Mouse (Mus musculus) forebrain, embryonic 10.5 days (tissue): ENCODE data around the gene Ctbs. TPM values are rescaled to one million over a fixed set of nuclear protein-coding genes. Genes with fewer than 3 reads are reported as not detected.

ENCODE experiments used
- DNase-seq: peaks from one replicate; pipeline ENCODE4 v3.0.0-alpha.2; 2017; ENCODE audit warnings: low spot score; ENCODE audit errors: extremely low spot score
- H3K27ac ChIP-seq: fragments of 300-500 bp; sonication (generic); 2 replicates; pipeline ENCODE4 v1.5.1; 2016; ENCODE audit warnings: mild to moderate bottlenecking
- H3K27me3 ChIP-seq: fragments of 300-500 bp; sonication (generic); 2 replicates; pipeline ENCODE4 v1.6.1; 2016; ENCODE audit warnings: mild to moderate bottlenecking; ENCODE audit not compliant: poor library complexity, severe bottlenecking
- H3K36me3 ChIP-seq: fragments of 300-500 bp; sonication (generic); replicated peaks from 2 replicates; pipeline ENCODE4 v1.6.1; 2016; ENCODE audit warnings: mild to moderate bottlenecking, moderate library complexity
- H3K4me1 ChIP-seq: fragments of 300-500 bp; sonication (generic); 2 replicates; pipeline ENCODE4 v1.6.1; 2016
- H3K4me3 ChIP-seq: fragments of 300-500 bp; sonication (generic); 2 replicates; pipeline ENCODE4 v1.5.1; 2016; ENCODE audit warnings: mild to moderate bottlenecking, moderate library complexity
- H3K9me3 ChIP-seq: fragments of 300-500 bp; sonication (generic); 2 replicates; pipeline ENCODE4 v1.6.1; 2016; ENCODE audit warnings: mild to moderate bottlenecking, moderate library complexity
- WGBS: fragments of 180-500 bp; shearing (Covaris S2); methylation state at CpG from one replicate; pipeline ENCODE4 v1.1.7; 2016; 5-methylcytosine and 5-hydroxymethylcytosine counted together
- polyA plus RNA-seq: library from polyadenylated mRNA; unstranded; fragments of >200 nt; fragmentation: Nextera tagmentation; extraction: Ambion mirVana; gene quantifications from 2 replicates; pipeline ENCODE4 v1.2.1, GENCODE M21; 2016

Gene Ctbs
- polyA plus RNA-seq, 1 experiment from 2014 or later, result 4.5 TPM

DNA sequence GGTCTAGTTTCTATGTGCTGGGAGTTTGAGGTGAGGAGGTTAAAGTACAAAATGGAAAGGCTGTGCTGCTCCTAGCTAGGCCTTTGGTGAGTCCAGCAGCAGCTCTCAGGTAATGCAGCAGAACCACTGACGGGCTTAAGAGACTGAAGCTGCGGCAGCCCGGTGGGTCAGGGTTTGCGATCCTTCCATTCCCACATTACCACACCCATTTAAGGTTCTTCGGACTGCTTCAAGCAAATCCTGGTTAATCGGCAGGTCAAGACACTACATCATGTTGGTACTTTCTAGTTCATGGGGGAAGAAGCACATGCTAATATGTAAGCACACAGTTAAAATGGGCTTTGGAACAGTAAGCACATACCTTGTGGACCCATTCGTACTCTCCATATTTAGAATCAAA is 57.1 kb downstream of the Ctbs start:
- no peak for DNase-seq
- no peak overlapping the region for H3K27ac ChIP-seq
- WGBS, result 96% methylated on average over 7 of the region's 7 CpGs
- H3K9me3 ChIP-seq, result no peaks in the 10 kb centered on the region
- no peaks in the 10 kb centered on the region for H3K27me3 ChIP-seq
- H3K36me3 ChIP-seq, result peaks cover 96% of the 10 kb centered on the region
- H3K4me3 ChIP-seq, result no peak overlapping the region
- peaks cover 12% of the 10 kb centered on the region for H3K4me1 ChIP-seq

Other genes with a start within 250 kb of the Ctbs start
- 0.47 and 0.52 TPM in 2 replicates for gene Lpar3, start 228.8 kb upstream of the Ctbs start, polyA plus RNA-seq
- 39.0 and 41.5 TPM in 2 replicates for gene Ssx2ip, start 45.2 kb upstream of the Ctbs start, polyA plus RNA-seq
- 5.2 and 5.6 TPM in 2 replicates for gene Spata1, start 50.0 kb downstream of the Ctbs start, polyA plus RNA-seq
- gene Gng5, start 50.0 kb downstream of the Ctbs start, polyA plus RNA-seq, result 1,224 and 1,240 TPM in 2 replicates
- gene Rpf1, start 71.6 kb downstream of the Ctbs start, polyA plus RNA-seq, result 68.2 and 70.5 TPM in 2 replicates
- gene Uox, start 120.6 kb downstream of the Ctbs start, polyA plus RNA-seq, result not detected in 2 replicates
- not detected in 2 replicates for gene Dnase2b, start 165.8 kb downstream of the Ctbs start, polyA plus RNA-seq
- gene 4930503B20Rik, start 201.5 kb downstream of the Ctbs start, polyA plus RNA-seq, result not detected in 2 replicates
- gene Samd13, start 235.8 kb downstream of the Ctbs start, polyA plus RNA-seq, result 0.62 and 1.2 TPM in 2 replicates